Mouse (Mus musculus) embryonic fibroblast, embryonic 13.5 days (primary cell): ENCODE results near the gene Ecm1.

Experiments
- CTCF ChIP-seq: IDR thresholded peaks from 2 replicates; pipeline ENCODE4 v1.5.1; 2011; ENCODE audit warnings: mild to moderate bottlenecking, control low read depth, low read length, moderate library complexity, borderline replicate concordance; ENCODE audit not compliant: insufficient read depth
- POLR2A ChIP-seq: IDR thresholded peaks from 2 replicates; pipeline ENCODE4 v1.6.1; 2011; ENCODE audit warnings: low read depth, mild to moderate bottlenecking, control low read depth, low read length, moderate library complexity

DNA sequence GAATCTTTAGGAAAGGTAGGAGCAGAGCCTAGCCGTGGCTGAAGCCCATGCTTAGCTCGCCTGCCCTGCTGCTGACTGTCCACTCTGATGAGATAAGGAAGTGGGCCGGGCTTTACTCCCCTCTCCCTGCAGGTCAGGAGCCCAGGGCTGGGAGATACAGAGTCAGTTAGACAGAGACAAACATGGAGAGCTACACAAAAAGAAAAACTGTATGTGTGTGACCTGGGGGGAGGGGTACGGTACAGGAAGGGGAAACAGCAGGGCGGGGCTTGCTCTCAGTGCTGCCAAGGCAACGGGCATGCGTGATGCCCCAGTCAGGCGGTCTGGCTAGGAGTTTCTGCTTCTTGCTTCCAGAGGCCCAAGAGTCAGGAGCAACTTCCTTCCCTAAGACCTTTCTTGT lies 1.0 kb upstream of the Ecm1 start:
- no peak for TF ChIP-seq CTCF
- TF ChIP-seq POLR2A, result no peak
